Mouse (Mus musculus): ENCODE measurements at regions not wholly inside any gene's neighbourhood (a gene's known extent, or its start where the extent isn't known, plus 50 kb on each side); places are given as distances from the start of the nearest gene placed in this dataset.

DNA sequence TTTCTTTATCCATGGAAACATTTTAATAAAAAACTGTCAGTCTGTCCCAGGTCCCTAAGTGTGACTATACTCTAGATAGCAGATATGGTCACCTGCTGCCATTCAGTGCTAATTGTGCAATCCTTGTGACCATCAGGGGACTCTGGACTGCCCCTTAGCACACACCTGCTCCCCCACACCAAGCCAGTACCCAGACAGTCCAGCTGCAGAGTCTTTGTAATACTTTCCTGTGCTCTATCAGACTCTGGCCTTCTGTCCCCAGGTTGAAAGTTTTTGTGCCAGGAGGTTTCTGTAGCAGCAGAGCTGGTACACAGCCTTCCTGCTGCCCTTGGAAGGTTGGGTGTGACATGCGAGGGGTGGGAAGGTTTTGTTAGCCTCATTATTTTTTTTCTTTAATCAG lies 366.9 kb upstream of the Gm10131 start:
- in situ Hi-C loops (cut with MboI; ENCODE audit: low pct_unique_long_range_greater_than_20kb) = loop anchor here (25.0 kb wide), 1 partner anchor 984 kb away; no protein-coding TSS in a partner anchor
- POLR2A ChIA-PET = interaction anchor here (0.6 kb wide), 1 partner anchor 332 kb away, joined by 3 read pairs; no protein-coding TSS in a partner anchor
- H3K27me3 ChIP-seq = no peaks in the 10 kb centered on the region

GRCm38 (mm10) chr8:34476146-34476820 lies 364.7 kb upstream of the Gm10131 start:
- CTCF ChIA-PET = no interaction called here
- no peak for TF ChIP-seq CTCF (IDR thresholded peaks at IDR 0.05)
- no peaks in the 10 kb centered on the region for H3K27me3 ChIP-seq
- in situ Hi-C loops (cut with MboI; ENCODE audit: low pct_unique_long_range_greater_than_20kb) = loop anchor here (25.0 kb wide), 1 partner anchor 986 kb away; no protein-coding TSS in a partner anchor
- ATAC-seq (no peak), DNase-seq (ENCODE audit: low read depth, low spot score) (no peak)
- POLR2A ChIA-PET = no interaction called here

More for the DNA sequence above, 366.9 kb upstream of the Gm10131 start:
- no peak for DNase-seq (ENCODE audit: low read depth, low spot score)
- ATAC-seq = no peak
- no peak for TF ChIP-seq CTCF (IDR thresholded peaks at IDR 0.05)
- CTCF ChIA-PET = no interaction called here

GRCm38 (mm10) chr8:34474593-34474992 lies 363.1 kb upstream of the Gm10131 start:
- ATAC-seq (no peak), DNase-seq (ENCODE audit: low read depth, low spot score) (no peak)
- ChIA-PET CTCF (no interaction called here), POLR2A (interaction anchor here (0.9 kb wide), 1 partner anchor 8 kb away, joined by 7 read pairs; no protein-coding TSS in a partner anchor)
- H3K27me3 ChIP-seq = no peaks in the 10 kb centered on the region
- no peak for TF ChIP-seq CTCF (IDR thresholded peaks at IDR 0.05)
- in situ Hi-C loops (cut with MboI; ENCODE audit: low pct_unique_long_range_greater_than_20kb) = no loop called here

DNA sequence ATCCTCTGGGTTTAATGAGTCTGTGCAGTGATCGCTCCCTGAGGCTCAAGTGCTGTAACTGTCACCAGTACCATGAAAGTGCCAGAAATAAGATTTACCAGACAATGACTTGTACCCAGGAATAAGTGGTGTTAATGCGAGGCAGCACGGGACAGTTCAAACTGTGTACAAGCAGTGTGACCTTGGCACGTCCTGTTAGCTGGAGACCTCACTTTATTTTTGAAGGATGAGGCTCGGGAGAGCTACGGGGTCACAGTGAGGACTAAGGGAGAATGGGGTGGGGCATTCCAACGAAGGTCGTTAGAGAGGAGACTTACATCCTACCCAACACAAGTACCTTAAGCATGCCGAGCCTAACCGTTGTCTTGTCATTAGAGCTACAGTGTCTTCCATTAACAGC lies 362.2 kb upstream of the Gm10131 start:
- in situ Hi-C loops (cut with MboI; ENCODE audit: low pct_unique_long_range_greater_than_20kb) = no loop called here
- H3K27me3 ChIP-seq = no peaks in the 10 kb centered on the region
- ChIA-PET CTCF (interaction anchor here (0.7 kb wide), 1 partner anchor 12 kb away, joined by 3 read pairs; no protein-coding TSS in a partner anchor), POLR2A (no interaction called here)
- no peak for DNase-seq (ENCODE audit: low read depth, low spot score)
- TF ChIP-seq CTCF (IDR thresholded peaks at IDR 0.05) = no peak
- ATAC-seq = no peak

DNA sequence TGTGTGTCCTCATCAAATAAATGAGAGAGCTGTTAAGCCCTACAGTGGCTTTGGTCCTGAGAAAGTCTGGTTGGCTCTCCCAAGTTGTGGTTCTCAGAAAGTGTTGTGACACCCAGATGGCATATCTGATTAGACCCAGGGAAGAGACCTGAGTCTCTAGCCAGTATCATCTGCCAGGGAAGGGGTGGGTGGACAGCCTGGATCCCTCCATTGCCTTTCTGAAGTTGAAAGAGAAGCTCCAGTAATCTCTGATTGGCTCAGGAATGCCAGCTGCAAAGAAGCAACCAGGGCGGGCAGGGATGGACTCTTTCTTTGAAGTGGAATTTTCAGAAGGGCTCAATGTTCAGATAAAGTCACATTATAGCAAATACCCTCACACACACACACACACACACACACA lies 361.8 kb upstream of the Gm10131 start:
- no peak for ATAC-seq
- CTCF ChIA-PET = interaction anchor here (0.7 kb wide), 1 partner anchor 12 kb away, joined by 3 read pairs; no protein-coding TSS in a partner anchor

DNA sequence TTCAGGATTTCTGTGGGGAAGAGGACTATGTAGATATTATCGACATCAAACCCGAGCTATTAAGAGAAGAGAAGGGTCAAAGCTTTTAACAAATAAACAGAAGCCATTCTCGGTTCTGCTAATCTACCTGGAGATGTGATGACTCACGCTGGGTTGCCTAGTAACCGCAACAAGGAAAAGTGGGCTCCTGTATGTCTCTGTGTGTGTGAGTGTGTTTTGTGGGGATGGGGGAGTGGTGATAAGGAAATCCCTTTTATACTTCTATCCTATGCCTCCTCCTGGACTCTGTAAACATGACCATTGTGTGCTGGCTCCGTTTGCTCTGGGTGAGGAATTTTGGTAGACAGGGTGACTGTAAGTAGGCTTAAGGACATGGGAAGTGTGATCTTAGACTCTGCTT lies 361.3 kb upstream of the Gm10131 start:
- in situ Hi-C loops (cut with MboI; ENCODE audit: low pct_unique_long_range_greater_than_20kb) = no loop called here
- no peak for ATAC-seq
- no peak for DNase-seq (ENCODE audit: low read depth, low spot score)

More for the DNA sequence above, 361.8 kb upstream of the Gm10131 start:
- no peak for DNase-seq (ENCODE audit: low read depth, low spot score)
- POLR2A ChIA-PET = no interaction called here
- no peak for TF ChIP-seq CTCF (IDR thresholded peaks at IDR 0.05)
- in situ Hi-C loops (cut with MboI; ENCODE audit: low pct_unique_long_range_greater_than_20kb) = no loop called here
- H3K27me3 ChIP-seq = no peaks in the 10 kb centered on the region

GRCm38 (mm10) chr8:34472434-34472833 lies 360.9 kb upstream of the Gm10131 start:
- no peak for ATAC-seq
- ChIA-PET CTCF (interaction anchor here (1.5 to 1.9 kb wide), 2 partner anchors 9 to 14 kb away, joined by 4 read pairs; no protein-coding TSS in a partner anchor), POLR2A (interaction anchor here (0.6 kb wide), 2 partner anchors 75 to 161 kb away, joined by 3 read pairs; no protein-coding TSS in a partner anchor)
- in situ Hi-C loops (cut with MboI; ENCODE audit: low pct_unique_long_range_greater_than_20kb) = no loop called here
- DNase-seq (ENCODE audit: low read depth, low spot score) = no peak
- no peak for TF ChIP-seq CTCF (IDR thresholded peaks at IDR 0.05)
- H3K27me3 ChIP-seq = no peaks in the 10 kb centered on the region

More for the DNA sequence above, 361.3 kb upstream of the Gm10131 start:
- no peaks in the 10 kb centered on the region for H3K27me3 ChIP-seq
- no peak for TF ChIP-seq CTCF (IDR thresholded peaks at IDR 0.05)
- POLR2A ChIA-PET = no interaction called here
- CTCF ChIA-PET = interaction anchor here (1.5 kb wide), 1 partner anchor 9 kb away, joined by 4 read pairs; no protein-coding TSS in a partner anchor

DNA sequence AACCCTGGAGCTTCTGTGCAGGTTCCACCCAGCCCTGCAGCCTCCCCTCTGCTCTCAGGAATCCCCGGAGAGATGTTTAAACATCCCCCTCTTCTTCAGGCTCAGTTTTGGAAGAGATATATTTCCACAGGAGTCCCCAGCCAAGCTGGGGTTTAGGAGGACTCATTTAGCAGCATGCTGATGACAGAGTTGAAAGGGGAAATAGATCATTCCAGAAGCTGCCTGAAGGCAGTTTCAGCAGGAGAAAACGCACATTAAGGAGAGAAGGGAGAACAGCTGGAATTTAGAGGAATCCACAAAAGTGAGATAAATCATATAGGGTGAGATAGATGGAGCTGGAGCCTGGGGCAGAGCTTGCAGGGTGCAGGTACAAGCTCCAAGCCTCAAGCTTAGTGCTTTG lies 357.6 kb upstream of the Gm10131 start:
- POLR2A ChIA-PET = no interaction called here
- CTCF ChIA-PET = no interaction called here
- in situ Hi-C loops (cut with MboI; ENCODE audit: low pct_unique_long_range_greater_than_20kb) = no loop called here
- DNase-seq (ENCODE audit: low read depth, low spot score) (no peak), ATAC-seq (no peak)
- no peaks in the 10 kb centered on the region for H3K27me3 ChIP-seq
- no peak for TF ChIP-seq CTCF (IDR thresholded peaks at IDR 0.05)

GRCm38 (mm10) chr8:34466786-34467364 lies 355.3 kb upstream of the Gm10131 start:
- DNase-seq (ENCODE audit: low read depth, low spot score) (no peak), ATAC-seq (no peak)
- in situ Hi-C loops (cut with MboI; ENCODE audit: low pct_unique_long_range_greater_than_20kb) = no loop called here
- no peaks in the 10 kb centered on the region for H3K27me3 ChIP-seq
- TF ChIP-seq CTCF (IDR thresholded peaks at IDR 0.05) = no peak
- ChIA-PET CTCF (no interaction called here), POLR2A (interaction anchor here (2.1 kb wide), 1 partner anchor 8 kb away, joined by 7 read pairs; no protein-coding TSS in a partner anchor)

- in situ Hi-C loops (cut with MboI; ENCODE audit: low pct_unique_long_range_greater_than_20kb) = no loop called here
- no peak for TF ChIP-seq CTCF (IDR thresholded peaks at IDR 0.05)
- no peak for ATAC-seq
- ChIA-PET CTCF (interaction anchor here (1.7 kb wide), 1 partner anchor 9 kb away, joined by 8 read pairs; no protein-coding TSS in a partner anchor), POLR2A (interaction anchor here (0.7 to 2.1 kb wide), 3 partner anchors 10 to 1148 kb away, joined by 3 to 7 read pairs (median 4); no protein-coding TSS in a partner anchor)
- DNase-seq (ENCODE audit: low read depth, low spot score) = no peak
- no peaks in the 10 kb centered on the region for H3K27me3 ChIP-seq
Observed at GRCm38 (mm10) chr8:34465398-34465797, 353.9 kb upstream of the Gm10131 start.

DNA sequence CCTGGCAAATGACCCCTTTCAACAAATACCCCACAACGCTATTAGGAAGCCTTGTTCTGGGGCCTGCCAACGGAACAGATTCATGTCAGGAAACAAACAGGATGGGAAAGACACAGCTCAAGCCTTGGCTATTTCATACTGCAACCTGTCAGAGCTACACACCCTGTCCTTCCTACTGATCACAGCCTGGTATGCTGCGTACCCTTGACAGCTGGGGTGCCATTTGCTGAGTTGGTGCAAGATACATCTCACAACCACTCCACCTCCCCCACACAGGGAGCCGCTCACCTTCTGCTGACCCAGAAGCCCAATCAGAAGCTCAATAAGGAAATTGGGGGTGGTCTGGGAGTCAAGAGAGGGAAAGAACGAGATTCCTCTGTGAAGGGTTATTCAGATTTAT lies 350.7 kb upstream of the Gm10131 start:
- ChIA-PET POLR2A (interaction anchor here (0.6 to 0.7 kb wide), 2 partner anchors 13 to 991 kb away, joined by 3 read pairs; no protein-coding TSS in a partner anchor), CTCF (no interaction called here)
- H3K27me3 ChIP-seq = no peaks in the 10 kb centered on the region
- DNase-seq (ENCODE audit: low read depth, low spot score) = no peak
- in situ Hi-C loops (cut with MboI; ENCODE audit: low pct_unique_long_range_greater_than_20kb) = no loop called here
- no peak for TF ChIP-seq CTCF (IDR thresholded peaks at IDR 0.05)
- ATAC-seq = no peak
